Mouse (Mus musculus) E14TG2a.4 (cell line): ENCODE data around the gene Tubgcp6.

Experiments
- CTCF ChIP-seq: conservative IDR thresholded peaks from 2 replicates; pipeline ENCODE4 v1.5.1; 2014; ENCODE audit warnings: low read length
- NANOG ChIP-seq: IDR thresholded peaks from 2 replicates; pipeline ENCODE4 v1.6.1; 2014; ENCODE audit warnings: borderline replicate concordance, low read length, mixed read lengths
- POU5F1 ChIP-seq: IDR thresholded peaks from 2 replicates; pipeline ENCODE4 v1.6.1; 2014; ENCODE audit warnings: low read length, borderline replicate concordance

GRCm38 (mm10) chr15:89106073-89106472 is 16.8 kb downstream of the Tubgcp6 start:
- TF ChIP-seq CTCF (no peak), POU5F1 (no peak), NANOG (no peak)
